Mouse (Mus musculus): ENCODE results near the gene Bcl11a. TPM values are rescaled to one million over a fixed set of nuclear protein-coding genes. Genes with fewer than 3 reads are reported as not detected.
A peak's percentile ranks its signal among the peaks of the same experiment; 100 is the strongest.

Gene Bcl11a
- 92.2 and 95.4 TPM in 2 replicates for polyA plus RNA-seq (2014; fragmentation: Nextera tagmentation; extraction: Ambion mirVana)

GRCm38 (mm10) chr11:24077795-24078705 is at the start of gene Bcl11a:
Gene Bcl11a (plus strand): TSS chr11:24078056.
- peak; percentile 55 for ATAC-seq (replicated peaks; ENCODE audit: low FRiP score)
- peak; percentile 80 for DNase-seq (ENCODE audit: low spot score)
- Histone ChIP-seq H3K27me3 (replicated peaks; ENCODE audit: control insufficient read depth, insufficient read depth, low read length) (peaks cover 4% of the 10 kb centered on the region; the same call in 1 of the 2 replicates), H3K4me1 (replicated peaks; ENCODE audit: control insufficient read depth, insufficient read depth, low read length) (peaks cover 13% of the 10 kb centered on the region), H3K4me3 (ENCODE audit: low read depth, low read length) (peak within 1 kb of the TSS; percentile 72), H3K4me2 (peak within 1 kb of the TSS; percentile 98), H3K9me3 (ENCODE audit: control insufficient read depth, low read length) (no peaks in the 10 kb centered on the region), H3K36me3 (ENCODE audit: control insufficient read depth, insufficient read depth, low read length) (no peaks in the 10 kb centered on the region), H3K9ac (ENCODE audit: low read depth, low read length) (peak within 1 kb of the TSS; percentile 87), H3K27ac (ENCODE audit: low read depth, low read length) (peak within 1 kb of the TSS; percentile 92)
- WGBS, result under 1% methylated on average over 38 of the region's 51 CpGs

GRCm38 (mm10) chr11:24044025-24044424 is 33.8 kb upstream of the Bcl11a start:
- ATAC-seq (replicated peaks; ENCODE audit: low FRiP score) (no peak), DNase-seq (ENCODE audit: low spot score) (no peak)
- Histone ChIP-seq H3K4me2 (no peak overlapping the region), H3K9me3 (ENCODE audit: control insufficient read depth, low read length) (no peaks in the 10 kb centered on the region), H3K36me3 (ENCODE audit: control insufficient read depth, insufficient read depth, low read length) (no peaks in the 10 kb centered on the region), H3K27ac (ENCODE audit: low read depth, low read length) (no peak overlapping the region), H3K27me3 (replicated peaks; ENCODE audit: control insufficient read depth, insufficient read depth, low read length) (0 out of 2 replicates have a peak, but pooled peaks cover 3% of the 10 kb centered on the region), H3K4me3 (ENCODE audit: low read depth, low read length) (no peak overlapping the region), H3K4me1 (replicated peaks; ENCODE audit: control insufficient read depth, insufficient read depth, low read length) (no peaks in the 10 kb centered on the region), H3K9ac (ENCODE audit: low read depth, low read length) (no peak overlapping the region)
- WGBS, result 68% methylated on average over 6 of the region's 6 CpGs

DNA sequence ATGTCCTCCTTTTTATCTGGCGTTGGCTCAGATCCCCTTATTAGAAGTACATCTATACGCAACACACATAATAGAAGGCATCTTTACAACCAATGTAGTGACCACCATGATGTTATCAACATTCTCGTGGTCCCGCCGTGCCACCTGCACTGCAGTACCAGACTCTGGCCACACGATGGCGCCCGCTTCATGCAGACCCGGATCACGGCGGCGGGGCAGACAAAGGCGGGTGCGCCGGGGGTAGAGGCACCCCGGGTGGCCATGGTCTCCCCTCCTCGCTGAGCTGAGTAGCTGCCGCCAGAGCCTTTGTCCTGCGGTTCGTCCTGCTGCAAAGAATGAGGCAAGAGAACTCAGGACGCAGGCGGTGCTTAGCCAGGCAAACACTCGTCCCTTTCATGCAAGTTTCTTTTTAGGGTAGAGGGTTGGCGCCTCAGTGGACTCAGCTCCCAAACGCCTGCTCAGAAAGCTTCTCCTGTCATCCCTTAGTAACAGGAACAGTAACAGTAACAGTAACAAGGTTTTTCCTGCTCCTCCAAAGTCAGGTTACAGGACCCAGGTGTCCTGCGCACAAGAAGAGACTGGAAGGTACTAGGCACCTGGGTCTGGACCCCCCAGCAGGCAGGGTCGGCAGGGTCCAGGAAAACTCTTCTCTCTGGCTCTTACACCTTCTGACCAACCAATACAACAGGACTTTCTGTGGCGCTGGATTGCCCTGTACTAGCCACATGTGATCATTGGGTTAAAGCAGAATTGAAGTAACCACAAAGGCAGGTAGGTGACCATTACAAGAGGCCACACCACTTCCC is 28.4 kb upstream of the Bcl11a start:
- H3K9ac ChIP-seq (ENCODE audit: low read depth, low read length), result peak overlapping the region; percentile 51
- no peaks in the 10 kb centered on the region for H3K9me3 ChIP-seq (ENCODE audit: control insufficient read depth, low read length)
- H3K4me2 ChIP-seq, result peak overlapping the region; percentile 67
- H3K4me1 ChIP-seq (replicated peaks; ENCODE audit: control insufficient read depth, insufficient read depth, low read length), result no peaks in the 10 kb centered on the region
- peak overlapping the region; percentile 53 for H3K4me3 ChIP-seq (ENCODE audit: low read depth, low read length)
- 4% methylated on average over 28 of the region's 28 CpGs for WGBS
- H3K27ac ChIP-seq (ENCODE audit: low read depth, low read length), result no peak overlapping the region
- ATAC-seq (replicated peaks; ENCODE audit: low FRiP score) (peak; percentile 76), DNase-seq (ENCODE audit: low spot score) (peak; percentile 85)
- H3K27me3 ChIP-seq (replicated peaks; ENCODE audit: control insufficient read depth, insufficient read depth, low read length), result 0 out of 2 replicates have a peak, but pooled peaks cover 8% of the 10 kb centered on the region
- H3K36me3 ChIP-seq (ENCODE audit: control insufficient read depth, insufficient read depth, low read length), result no peaks in the 10 kb centered on the region

- DNase-seq (ENCODE audit: low spot score) (no peak), ATAC-seq (replicated peaks; ENCODE audit: low FRiP score) (no peak)
- Histone ChIP-seq H3K27ac (ENCODE audit: low read depth, low read length) (no peak overlapping the region), H3K4me2 (no peak overlapping the region; the same call in 1 of the 2 replicates), H3K4me3 (ENCODE audit: low read depth, low read length) (no peak overlapping the region), H3K4me1 (replicated peaks; ENCODE audit: control insufficient read depth, insufficient read depth, low read length) (no peaks in the 10 kb centered on the region), H3K27me3 (replicated peaks; ENCODE audit: control insufficient read depth, insufficient read depth, low read length) (0 out of 2 replicates have a peak, but pooled peaks cover 8% of the 10 kb centered on the region), H3K9me3 (ENCODE audit: control insufficient read depth, low read length) (no peaks in the 10 kb centered on the region), H3K9ac (ENCODE audit: low read depth, low read length) (no peak overlapping the region), H3K36me3 (ENCODE audit: control insufficient read depth, insufficient read depth, low read length) (no peaks in the 10 kb centered on the region)
- 76% methylated on average over 11 of the region's 11 CpGs for WGBS
These were observed 27.7 kb upstream of the Bcl11a start for GRCm38 (mm10) chr11:24050032-24050757.

DNA sequence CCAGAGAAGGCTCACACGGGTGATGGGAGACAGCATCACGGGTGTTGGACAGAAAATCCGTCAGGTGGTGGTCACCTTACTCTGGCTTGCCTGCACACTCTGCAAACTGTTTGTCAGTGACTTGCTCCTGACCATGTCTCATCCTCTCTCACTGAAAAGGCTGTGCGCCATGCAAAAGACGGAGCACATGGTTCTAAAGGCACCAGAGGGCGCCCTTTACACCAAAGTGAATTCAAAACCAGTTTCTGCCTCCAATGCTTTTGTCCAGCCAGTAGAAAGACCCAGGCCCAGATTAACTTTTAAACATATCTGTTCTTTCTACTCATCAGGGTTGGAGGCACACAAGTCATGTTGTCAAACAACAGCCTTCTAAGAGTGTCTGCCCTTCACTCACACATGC is 25.0 kb upstream of the Bcl11a start:
- ATAC-seq (replicated peaks; ENCODE audit: low FRiP score) (no peak), DNase-seq (ENCODE audit: low spot score) (no peak)
- no peak overlapping the region for H3K4me3 ChIP-seq (ENCODE audit: low read depth, low read length)
- no peaks in the 10 kb centered on the region for H3K9me3 ChIP-seq (ENCODE audit: control insufficient read depth, low read length)
- WGBS, result 54% methylated on average over 6 of the region's 6 CpGs
- no peaks in the 10 kb centered on the region for H3K4me1 ChIP-seq (replicated peaks; ENCODE audit: control insufficient read depth, insufficient read depth, low read length)
- H3K36me3 ChIP-seq (ENCODE audit: control insufficient read depth, insufficient read depth, low read length), result no peaks in the 10 kb centered on the region
- H3K9ac ChIP-seq (ENCODE audit: low read depth, low read length), result no peak overlapping the region
- H3K27me3 ChIP-seq (replicated peaks; ENCODE audit: control insufficient read depth, insufficient read depth, low read length), result 0 out of 2 replicates have a peak, but pooled peaks cover 10% of the 10 kb centered on the region
- H3K27ac ChIP-seq (ENCODE audit: low read depth, low read length), result no peak overlapping the region
- no peak overlapping the region for H3K4me2 ChIP-seq

- peaks cover 33% of the 10 kb centered on the region for H3K27me3 ChIP-seq (replicated peaks; ENCODE audit: control insufficient read depth, insufficient read depth, low read length)
- no peak for ATAC-seq (replicated peaks; ENCODE audit: low FRiP score)
- no peak for DNase-seq (ENCODE audit: low spot score)
- H3K36me3 ChIP-seq (ENCODE audit: control insufficient read depth, insufficient read depth, low read length), result no peaks in the 10 kb centered on the region
- H3K27ac ChIP-seq (ENCODE audit: low read depth, low read length), result no peak overlapping the region
- 0 out of 2 replicates have a peak, but pooled peaks cover 4% of the 10 kb centered on the region for H3K4me1 ChIP-seq (replicated peaks; ENCODE audit: control insufficient read depth, insufficient read depth, low read length)
- no peaks in the 10 kb centered on the region for H3K9me3 ChIP-seq (ENCODE audit: control insufficient read depth, low read length)
- H3K4me2 ChIP-seq, result no peak overlapping the region
- WGBS, result 12% methylated on average over 1 of the region's 1 CpGs
- no peak overlapping the region for H3K9ac ChIP-seq (ENCODE audit: low read depth, low read length)
- H3K4me3 ChIP-seq (ENCODE audit: low read depth, low read length), result no peak overlapping the region
These were observed 18.7 kb upstream of the Bcl11a start for GRCm38 (mm10) chr11:24059137-24059536.

DNA sequence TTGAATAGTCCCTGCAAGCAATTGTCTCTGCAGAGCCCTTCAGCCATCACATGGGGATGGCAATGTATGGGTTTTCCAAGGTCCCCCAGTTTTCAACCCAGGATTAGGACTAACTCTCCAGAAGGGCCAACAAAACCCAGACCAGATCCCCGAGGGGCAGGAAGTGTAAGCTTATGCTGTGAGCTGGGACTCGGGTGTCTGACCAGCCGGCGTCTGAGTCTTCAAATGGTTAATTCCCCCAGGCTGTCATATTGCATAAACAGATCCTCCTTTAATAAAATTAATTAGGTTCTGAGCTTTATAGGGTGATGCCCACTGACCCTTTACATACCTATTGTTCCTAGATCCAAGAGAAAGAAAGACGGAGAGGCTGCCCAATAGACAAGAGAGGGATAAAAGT is 17.4 kb upstream of the Bcl11a start:
- H3K9ac ChIP-seq (ENCODE audit: low read depth, low read length), result no peak overlapping the region
- 12% methylated on average over 5 of the region's 5 CpGs for WGBS
- peak overlapping the region; percentile 58 for H3K4me2 ChIP-seq
- DNase-seq (ENCODE audit: low spot score), result no peak
- no peak for ATAC-seq (replicated peaks; ENCODE audit: low FRiP score)
- no peaks in the 10 kb centered on the region for H3K36me3 ChIP-seq (ENCODE audit: control insufficient read depth, insufficient read depth, low read length)
- 0 out of 2 replicates have a peak overlapping the region, but pooled peaks have one; percentile 24 for H3K4me3 ChIP-seq (ENCODE audit: low read depth, low read length)
- H3K27ac ChIP-seq (ENCODE audit: low read depth, low read length), result no peak overlapping the region
- H3K27me3 ChIP-seq (replicated peaks; ENCODE audit: control insufficient read depth, insufficient read depth, low read length), result peaks cover 33% of the 10 kb centered on the region
- 0 out of 2 replicates have a peak, but pooled peaks cover 4% of the 10 kb centered on the region for H3K4me1 ChIP-seq (replicated peaks; ENCODE audit: control insufficient read depth, insufficient read depth, low read length)
- H3K9me3 ChIP-seq (ENCODE audit: control insufficient read depth, low read length), result no peaks in the 10 kb centered on the region

DNA sequence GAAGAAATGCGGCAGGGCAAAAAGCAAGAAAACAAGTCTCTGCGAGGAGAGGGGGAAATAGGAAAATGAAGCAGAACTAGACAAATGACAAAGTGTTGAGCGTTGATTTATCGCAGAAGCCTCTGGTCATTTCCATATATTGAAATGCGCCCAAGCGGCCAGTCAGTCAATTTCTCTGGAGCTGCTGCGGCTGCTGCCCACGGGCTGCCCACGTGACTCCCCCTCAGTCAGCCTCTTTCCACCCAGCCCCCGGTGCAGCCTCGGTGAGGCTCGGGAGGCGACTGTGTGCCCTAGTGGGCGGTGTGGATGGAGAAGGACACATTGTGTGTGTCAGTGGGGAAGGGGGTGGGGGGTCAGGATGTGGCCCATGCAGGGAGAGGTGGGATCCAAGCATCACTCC is 16.0 kb upstream of the Bcl11a start:
- Histone ChIP-seq H3K4me1 (replicated peaks; ENCODE audit: control insufficient read depth, insufficient read depth, low read length) (0 out of 2 replicates have a peak, but pooled peaks cover 4% of the 10 kb centered on the region), H3K36me3 (ENCODE audit: control insufficient read depth, insufficient read depth, low read length) (no peaks in the 10 kb centered on the region), H3K9ac (ENCODE audit: low read depth, low read length) (no peak overlapping the region), H3K4me2 (peak overlapping the region; percentile 56), H3K27me3 (replicated peaks; ENCODE audit: control insufficient read depth, insufficient read depth, low read length) (peaks cover 35% of the 10 kb centered on the region), H3K9me3 (ENCODE audit: control insufficient read depth, low read length) (no peaks in the 10 kb centered on the region), H3K4me3 (ENCODE audit: low read depth, low read length) (peak overlapping the region; percentile 19; the same call in 1 of the 2 replicates), H3K27ac (ENCODE audit: low read depth, low read length) (no peak overlapping the region)
- ATAC-seq (replicated peaks; ENCODE audit: low FRiP score) (no peak), DNase-seq (ENCODE audit: low spot score) (no peak)
- WGBS, result 5% methylated on average over 14 of the region's 14 CpGs

All from liver, embryonic 11.5 days (tissue).